In genomic region chr3:107624424-107624823, GRCm38 (mm10) we compare ENCODE assay signal across 27 mouse cellular contexts. TPM values are rescaled to one million over a fixed set of nuclear protein-coding genes. Genes with fewer than 3 reads are reported as not detected.
DNase-seq lines count a peak whose midpoint lies in the region.
"Had no signal": no experiment of that assay in that cellular context is flagged by ENCODE, and none has a peak within 500 bp of the region (broad histone marks: within the 10 kb centered on the region; RNA-seq: fewer than 3 reads in every experiment).

No protein-coding gene starts in this region.

- H3K9me3 ChIP-seq in heart, embryonic 10.5 days: no peaks in the 10 kb centered on the region
- H3K9me3 ChIP-seq: embryonic facial prominence, embryonic 12.5 days; forebrain, embryonic 12.5 days; G1E; heart, embryonic 13.5 days; hindbrain, embryonic 13.5 days had no signal

- peak; percentile 1 for DNase-seq in cerebellum, adult 9-11 months
- no peak for DNase-seq in cerebellum, postnatal 10 days
- peak; percentile 58 for DNase-seq in heart, embryonic 10.5 days (ENCODE audit: low spot score)
- no peak for DNase-seq in heart, adult 18-20 months
- DNase-seq in right cerebral cortex, postnatal 10 days (ENCODE audit: low spot score in 2 of 2): peak; percentile 10 to 14
- DNase-seq in right cerebral cortex, adult 2 months (ENCODE audit: low spot score in 2 of 2): no peak
- peak; percentile 10 to 54 for DNase-seq in urinary bladder, postnatal 4 days (ENCODE audit: low spot score in 2 of 2)
- no peak for DNase-seq in urinary bladder, postnatal 25 days (ENCODE audit: low spot score)
- DNase-seq: adrenal gland, adult 8-10 months; adrenal gland, postnatal 36 days; B cell, adult 2 months; cerebellum, adult 2 months; forebrain, postnatal 0 days; gastrocnemius, postnatal 36 days had no signal

- H3K4me1 ChIP-seq in heart, embryonic 10.5 days: peaks cover 6% of the 10 kb centered on the region; the same call in 1 of the 2 replicates
- H3K4me1 ChIP-seq: heart, embryonic 13.5 days had no signal

- no peaks in the 10 kb centered on the region for H3K27me3 ChIP-seq in heart, embryonic 10.5 days (ENCODE audit: insufficient read depth, poor library complexity, severe bottlenecking)
- H3K27me3 ChIP-seq: embryonic facial prominence, embryonic 12.5 days; forebrain, embryonic 12.5 days; heart, embryonic 13.5 days; hindbrain, embryonic 13.5 days had no signal

- no peak overlapping the region for H3K27ac ChIP-seq in heart, embryonic 10.5 days
- H3K27ac ChIP-seq: embryonic facial prominence, embryonic 12.5 days; forebrain, embryonic 12.5 days; heart, embryonic 13.5 days; hindbrain, embryonic 13.5 days; hindbrain, postnatal 0 days had no signal

- H3K36me3 ChIP-seq in heart, embryonic 10.5 days: peaks cover 90% of the 10 kb centered on the region

- WGBS in heart, embryonic 10.5 days: 95% methylated on average over 8 of the region's 8 CpGs

- no peak overlapping the region for H3K4me3 ChIP-seq in heart, embryonic 10.5 days
- H3K4me3 ChIP-seq: embryonic facial prominence, embryonic 12.5 days; forebrain, embryonic 12.5 days; heart, embryonic 13.5 days; hindbrain, embryonic 13.5 days had no signal

RNA-seq across cellular contexts. Expression of gene Gm10961, which starts 6.7 kb away (rescaled TPM):
- polyA plus RNA-seq in heart, embryonic 10.5 days (2016; fragmentation: Nextera tagmentation; extraction: Ambion mirVana): not detected in 2 replicates
- total RNA-seq in heart, adult 18-20 months (2021): not detected
- total RNA-seq: adrenal gland, adult 8-10 months; adrenal gland, postnatal 36 days; forebrain, postnatal 0 days; G1E; gastrocnemius, adult 8-10 months; gastrocnemius, postnatal 36 days; heart, adult 8-10 months; hematopoietic stem cell, adult 5-6 weeks; hindbrain, postnatal 0 days had no signal
- polyA plus RNA-seq: CD4-positive, CD25-positive, alpha-beta regulatory T cell, adult 4 months; cerebellum, adult 2 months; cortical plate, adult 2 months; embryonic facial prominence, embryonic 12.5 days; forebrain, embryonic 12.5 days; forebrain, postnatal 0 days; G1E; heart, embryonic 13.5 days; heart, postnatal 0 days; hindbrain, embryonic 13.5 days; hindbrain, postnatal 0 days; intestine, embryonic 14.5 days had no signal

RNA-seq across cellular contexts. Expression of gene Strip1, which starts 7.1 kb away (rescaled TPM):
- polyA plus RNA-seq in heart, embryonic 10.5 days (2016; fragmentation: Nextera tagmentation; extraction: Ambion mirVana): 45.1 and 50.1 TPM in 2 replicates
- total RNA-seq in heart, adult 18-20 months (2021): 10 to 100 TPM; 21.5 to 21.6 TPM

RNA-seq across cellular contexts. Expression of gene Alx3, which starts 29.6 kb away (rescaled TPM):
- polyA plus RNA-seq in heart, embryonic 10.5 days (2016; fragmentation: Nextera tagmentation; extraction: Ambion mirVana): 2.3 and 13.0 TPM in 2 replicates
- total RNA-seq in heart, adult 18-20 months (2021): not detected
- total RNA-seq: adrenal gland, adult 8-10 months; adrenal gland, postnatal 36 days; gastrocnemius, adult 8-10 months; gastrocnemius, postnatal 36 days; heart, adult 8-10 months; hematopoietic stem cell, adult 5-6 weeks had no signal
- polyA plus RNA-seq: CD4-positive, CD25-positive, alpha-beta regulatory T cell, adult 4 months; G1E; heart, postnatal 0 days; intestine, embryonic 14.5 days had no signal

Comparison
In these comparisons a context has a peak if more than half of its experiments do, and no peak if none do; other contexts are left out.
1. DNase-seq: peak in cerebellum, adult 9-11 months (single experiment), heart, embryonic 10.5 days (single experiment), right cerebral cortex, postnatal 10 days (2 of 2) and urinary bladder, postnatal 4 days (2 of 2); none in cerebellum, postnatal 10 days (0 of 2), heart, adult 18-20 months (0 of 2), right cerebral cortex, adult 2 months (0 of 2) and urinary bladder, postnatal 25 days (single experiment).